In genomic region chr2:147186261-147186681, GRCm38 (mm10) we compare ENCODE assay signal across 8 mouse cellular contexts. TPM values are rescaled to one million over a fixed set of nuclear protein-coding genes. Genes with fewer than 3 reads are reported as not detected.
DNase-seq lines count a peak whose midpoint lies in the region; ATAC-seq and TF ChIP-seq lines count a peak whose summit lies in the region.
"Had no signal": no experiment of that assay in that cellular context is flagged by ENCODE, and none has a peak within 500 bp of the region (broad histone marks: within the 10 kb centered on the region; RNA-seq: fewer than 3 reads in every experiment).

No protein-coding gene starts in this region.

- ATAC-seq in embryonic facial prominence, embryonic 14.5 days (ENCODE audit: low read depth), result no peak
- ATAC-seq in hindbrain, postnatal 0 days, result 0 out of 2 replicates have a peak, but pooled peaks have one; percentile 19
- no peak for ATAC-seq in neural tube, embryonic 13.5 days (ENCODE audit: low read depth)
- ATAC-seq: liver, embryonic 12.5 days had no signal

- no peak for TF ChIP-seq CTCF in left cerebral cortex, adult 2 months (IDR thresholded peaks at IDR 0.05)
- TF ChIP-seq CTCF in hindbrain, postnatal 0 days (IDR thresholded peaks at IDR 0.05; ENCODE audit: low read depth), result no peak

- peaks cover 96% of the 10 kb centered on the region for H3K27me3 ChIP-seq in embryonic facial prominence, embryonic 14.5 days (replicated peaks; ENCODE audit: control insufficient read depth, insufficient read depth, low read length)
- peaks cover 80% of the 10 kb centered on the region for H3K27me3 ChIP-seq in hindbrain, postnatal 0 days (ENCODE audit: insufficient read depth, low read length)
- H3K27me3 ChIP-seq in neural tube, embryonic 13.5 days, result peaks cover 97% of the 10 kb centered on the region

- DNase-seq in left cerebral cortex, adult 2 months (ENCODE audit: extremely low spot score in 1 of 2, low spot score in 2 of 2), result no peak
- no peak for DNase-seq in left cerebral cortex, adult 18-20 months (ENCODE audit: low spot score in 2 of 2)
- DNase-seq in embryonic facial prominence, embryonic 14.5 days (ENCODE audit: low spot score), result no peak
- DNase-seq in hindbrain, postnatal 0 days (ENCODE audit: low spot score), result peak; percentile 37
- no peak for DNase-seq in gastrocnemius, postnatal 10 days
- DNase-seq in ovary, postnatal 36 days (ENCODE audit: low spot score), result no peak

- no peaks in the 10 kb centered on the region for H3K36me3 ChIP-seq in embryonic facial prominence, embryonic 14.5 days (ENCODE audit: control insufficient read depth, insufficient read depth, low read length)
- no peaks in the 10 kb centered on the region for H3K36me3 ChIP-seq in hindbrain, postnatal 0 days (ENCODE audit: insufficient read depth, low read length)
- H3K36me3 ChIP-seq in neural tube, embryonic 13.5 days, result no peaks in the 10 kb centered on the region
- H3K36me3 ChIP-seq: liver, embryonic 12.5 days had no signal

- WGBS in embryonic facial prominence, embryonic 14.5 days, result 0% methylated on average over 25 of the region's 25 CpGs
- WGBS in hindbrain, postnatal 0 days, result under 1% methylated on average over 25 of the region's 25 CpGs
- WGBS in neural tube, embryonic 13.5 days, result under 1% methylated on average over 25 of the region's 25 CpGs

- H3K4me3 ChIP-seq in left cerebral cortex, adult 2 months, result peak overlapping the region; percentile 36; the same call in 1 of the 2 replicates
- 0 out of 2 replicates have a peak overlapping the region, but pooled peaks have one; percentile 16 for H3K4me3 ChIP-seq in embryonic facial prominence, embryonic 14.5 days (ENCODE audit: low read depth, low read length)
- H3K4me3 ChIP-seq in hindbrain, postnatal 0 days (ENCODE audit: low read length), result peak overlapping the region; percentile 37
- H3K4me3 ChIP-seq in neural tube, embryonic 13.5 days, result peak overlapping the region; percentile 29
- H3K4me3 ChIP-seq: liver, embryonic 12.5 days had no signal

- H3K9ac ChIP-seq in embryonic facial prominence, embryonic 14.5 days (ENCODE audit: low read depth, low read length), result no peak overlapping the region
- H3K9ac ChIP-seq in hindbrain, postnatal 0 days (replicated peaks; ENCODE audit: low read length), result peak overlapping the region; percentile 45; the same call in 1 of the 2 replicates
- no peak overlapping the region for H3K9ac ChIP-seq in neural tube, embryonic 13.5 days
- H3K9ac ChIP-seq: liver, embryonic 12.5 days had no signal

- no peaks in the 10 kb centered on the region for H3K9me3 ChIP-seq in embryonic facial prominence, embryonic 14.5 days (ENCODE audit: control insufficient read depth, low read length)
- no peaks in the 10 kb centered on the region for H3K9me3 ChIP-seq in hindbrain, postnatal 0 days (ENCODE audit: low read length)
- no peaks in the 10 kb centered on the region for H3K9me3 ChIP-seq in neural tube, embryonic 13.5 days
- H3K9me3 ChIP-seq: liver, embryonic 12.5 days had no signal

- no peaks in the 10 kb centered on the region for H3K4me1 ChIP-seq in embryonic facial prominence, embryonic 14.5 days (ENCODE audit: control insufficient read depth, insufficient read depth, low read length)
- no peaks in the 10 kb centered on the region for H3K4me1 ChIP-seq in hindbrain, postnatal 0 days (ENCODE audit: insufficient read depth, low read length)
- H3K4me1 ChIP-seq in neural tube, embryonic 13.5 days (replicated peaks), result peaks cover 35% of the 10 kb centered on the region

- no peak overlapping the region; the same call in 1 of the 2 replicates for H3K27ac ChIP-seq in left cerebral cortex, adult 2 months
- no peak overlapping the region for H3K27ac ChIP-seq in embryonic facial prominence, embryonic 14.5 days (replicated peaks; ENCODE audit: low read depth, low read length)
- H3K27ac ChIP-seq in hindbrain, postnatal 0 days, result peak overlapping the region; percentile 64; the same call in 1 of the 2 replicates
- H3K27ac ChIP-seq in neural tube, embryonic 13.5 days (replicated peaks), result 0 out of 2 replicates have a peak overlapping the region, but pooled peaks have one; percentile 59
- H3K27ac ChIP-seq: liver, embryonic 12.5 days had no signal

- no peak overlapping the region for H3K4me2 ChIP-seq in embryonic facial prominence, embryonic 14.5 days (ENCODE audit: low read depth, low read length)
- H3K4me2 ChIP-seq in hindbrain, postnatal 0 days (ENCODE audit: low read depth, low read length), result peak overlapping the region; percentile 42
- H3K4me2 ChIP-seq in neural tube, embryonic 13.5 days, result 0 out of 2 replicates have a peak overlapping the region, but pooled peaks have one; percentile 7
- H3K4me2 ChIP-seq: liver, embryonic 12.5 days had no signal

- intact Hi-C loops in left cerebral cortex, adult 2 months (cut with DNase I), result loop anchor here (2.0 to 5.0 kb wide), 3 partner anchors 176 to 846 kb away; partner anchors contain the start of gene Pax1

RNA-seq across cellular contexts. Expression of gene Nkx2-2, which starts 7.8 kb away (rescaled TPM):
- total RNA-seq in left cerebral cortex, adult 2 months (2021), result 1 to 10 TPM; 4.1 to 4.5 TPM
- 1 to 10 TPM; 4.2 to 4.5 TPM for total RNA-seq in left cerebral cortex, adult 18-20 months (2021)
- not detected in 2 replicates for polyA plus RNA-seq in embryonic facial prominence, embryonic 14.5 days (2014; fragmentation: Nextera tagmentation; extraction: Ambion mirVana)
- 17.8 and 40.7 TPM in 2 replicates for total RNA-seq in hindbrain, postnatal 0 days (2014; rRNA removed)
- polyA plus RNA-seq in hindbrain, postnatal 0 days (2015; fragmentation: Nextera tagmentation; extraction: Ambion mirVana), result 10.5 and 10.9 TPM in 2 replicates
- 2.5 and 4.5 TPM in 2 replicates for polyA plus RNA-seq in neural tube, embryonic 13.5 days (2015; fragmentation: Nextera tagmentation; extraction: Ambion mirVana)
- total RNA-seq in gastrocnemius, postnatal 10 days (2021), result under 1 TPM; 0.16 to 0.21 TPM
- polyA plus RNA-seq: liver, embryonic 12.5 days had no signal

Comparison
In these comparisons a context has a peak if more than half of its experiments do, and no peak if none do; other contexts are left out.
1. H3K27ac ChIP-seq: peak in hindbrain, postnatal 0 days (single experiment) and neural tube, embryonic 13.5 days (single experiment); none in left cerebral cortex, adult 2 months (single experiment) and embryonic facial prominence, embryonic 14.5 days (single experiment).
2. RNA of gene Nkx2-2, which starts 7.8 kb away (total RNA-seq): 17.8 to 40.7 TPM in hindbrain, postnatal 0 days, 4.1 to 4.5 TPM in left cerebral cortex, adult 2 months and 4.2 to 4.5 TPM in left cerebral cortex, adult 18-20 months; 0.16 to 0.21 TPM in gastrocnemius, postnatal 10 days; every median in the first group is over 4 times any median in the second.
3. Peak in every context shown above with its lines, with median percentiles within 50 percentile points of each other: H3K4me3 ChIP-seq.